Mouse (Mus musculus): Measurements from ENCODE around the gene Pbld2. TPM values are rescaled to one million over a fixed set of nuclear protein-coding genes. Genes with fewer than 3 reads are reported as not detected.
A peak's percentile ranks its signal among the peaks of the same experiment; 100 is the strongest.

Gene Pbld2
- total and polyA plus RNA-seq, 2 experiments from 2014 or later, result 1.2 TPM; not detected in 1

GRCm38 (mm10) chr10:63092616-63093550, 68.8 kb downstream of the Pbld2 start:
- no peaks in the 10 kb centered on the region for H3K9me3 ChIP-seq (ENCODE audit: low read length)
- H3K4me1 ChIP-seq (ENCODE audit: insufficient read depth, low read length), result 0 out of 2 replicates have a peak, but pooled peaks cover 4% of the 10 kb centered on the region
- DNase-seq (ENCODE audit: low spot score) (no peak), ATAC-seq (ENCODE audit: low FRiP score) (no peak)
- H3K27ac ChIP-seq (ENCODE audit: low read depth, low read length), result no peak overlapping the region
- H3K4me3 ChIP-seq (ENCODE audit: low read depth, low read length), result no peak overlapping the region
- no peak for TF ChIP-seq CTCF (IDR thresholded peaks at IDR 0.05)
- H3K9ac ChIP-seq (replicated peaks; ENCODE audit: low read length, poor library complexity, severe bottlenecking), result no peak overlapping the region
- H3K36me3 ChIP-seq (ENCODE audit: insufficient read depth, low read length), result no peaks in the 10 kb centered on the region
- no peak overlapping the region for H3K4me2 ChIP-seq (ENCODE audit: low read depth, low read length, poor library complexity, severe bottlenecking)
- no peaks in the 10 kb centered on the region for H3K27me3 ChIP-seq (ENCODE audit: insufficient read depth, low read length)
- 66% methylated on average over 10 of the region's 10 CpGs for WGBS

GRCm38 (mm10) chr10:63096757-63097156, 72.6 kb downstream of the Pbld2 start:
- Histone ChIP-seq H3K4me3 (ENCODE audit: low read depth, low read length) (no peak overlapping the region), H3K9ac (replicated peaks; ENCODE audit: low read length, poor library complexity, severe bottlenecking) (no peak overlapping the region), H3K4me2 (ENCODE audit: low read depth, low read length, poor library complexity, severe bottlenecking) (no peak overlapping the region), H3K27me3 (ENCODE audit: insufficient read depth, low read length) (no peaks in the 10 kb centered on the region), H3K36me3 (ENCODE audit: insufficient read depth, low read length) (no peaks in the 10 kb centered on the region), H3K27ac (ENCODE audit: low read depth, low read length) (no peak overlapping the region), H3K9me3 (ENCODE audit: low read length) (no peaks in the 10 kb centered on the region), H3K4me1 (ENCODE audit: insufficient read depth, low read length) (0 out of 2 replicates have a peak, but pooled peaks cover 2% of the 10 kb centered on the region)
- TF ChIP-seq CTCF (IDR thresholded peaks at IDR 0.05), result no peak
- 86% methylated on average over 2 of the region's 2 CpGs for WGBS
- DNase-seq (ENCODE audit: low spot score) (no peak), ATAC-seq (ENCODE audit: low FRiP score) (no peak)

GRCm38 (mm10) chr10:63098191-63098590, 74.1 kb downstream of the Pbld2 start:
- Histone ChIP-seq H3K27me3 (ENCODE audit: insufficient read depth, low read length) (no peaks in the 10 kb centered on the region), H3K9me3 (ENCODE audit: low read length) (no peaks in the 10 kb centered on the region), H3K27ac (ENCODE audit: low read depth, low read length) (no peak overlapping the region), H3K36me3 (ENCODE audit: insufficient read depth, low read length) (no peaks in the 10 kb centered on the region), H3K4me3 (ENCODE audit: low read depth, low read length) (no peak overlapping the region), H3K9ac (replicated peaks; ENCODE audit: low read length, poor library complexity, severe bottlenecking) (no peak overlapping the region), H3K4me1 (ENCODE audit: insufficient read depth, low read length) (0 out of 2 replicates have a peak, but pooled peaks cover 2% of the 10 kb centered on the region), H3K4me2 (ENCODE audit: low read depth, low read length, poor library complexity, severe bottlenecking) (no peak overlapping the region)
- no peak for DNase-seq (ENCODE audit: low spot score)
- no peak for ATAC-seq (ENCODE audit: low FRiP score)
- no peak for TF ChIP-seq CTCF (IDR thresholded peaks at IDR 0.05)
- WGBS, result 59% methylated on average over 12 of the region's 12 CpGs

DNA sequence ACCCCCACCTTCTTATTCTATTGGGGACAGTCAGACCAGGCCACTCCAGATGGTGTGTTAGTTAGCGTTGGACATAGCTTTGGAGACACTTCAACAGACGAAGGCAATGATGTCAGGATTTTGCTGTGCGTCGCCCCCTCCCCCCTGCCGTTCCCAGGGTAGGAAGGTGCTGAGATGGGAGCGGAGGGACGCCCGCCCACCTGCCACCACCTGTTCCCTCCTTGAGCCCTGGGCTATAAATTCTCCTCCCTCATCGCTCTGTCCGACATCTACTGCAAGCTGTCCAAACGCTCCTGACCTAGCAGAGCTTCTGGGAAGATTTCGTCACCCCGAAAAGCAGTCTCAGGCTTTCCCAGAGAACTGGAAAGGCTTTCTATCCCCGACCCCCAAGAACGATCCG, 75.4 kb downstream of the Pbld2 start, which contains the start of gene Atoh7:
TSS of gene Atoh7 (plus strand) at position 131 of the 400 bp plus-strand sequence.
- TF ChIP-seq CTCF (IDR thresholded peaks at IDR 0.05), result no peak
- no peaks in the 10 kb centered on the region for H3K27me3 ChIP-seq (ENCODE audit: insufficient read depth, low read length)
- H3K36me3 ChIP-seq (ENCODE audit: insufficient read depth, low read length), result no peaks in the 10 kb centered on the region
- no peak for DNase-seq (ENCODE audit: low spot score)
- peak within 1 kb of the TSS; percentile 69 for H3K4me3 ChIP-seq (ENCODE audit: low read depth, low read length)
- ATAC-seq (ENCODE audit: low FRiP score), result no peak
- H3K9ac ChIP-seq (replicated peaks; ENCODE audit: low read length, poor library complexity, severe bottlenecking), result peak within 1 kb of the TSS; percentile 72
- peak within 1 kb of the TSS; percentile 94 for H3K4me2 ChIP-seq (ENCODE audit: low read depth, low read length, poor library complexity, severe bottlenecking)
- peak within 1 kb of the TSS; percentile 47 for H3K27ac ChIP-seq (ENCODE audit: low read depth, low read length)
- 0 out of 2 replicates have a peak, but pooled peaks cover 2% of the 10 kb centered on the region for H3K4me1 ChIP-seq (ENCODE audit: insufficient read depth, low read length)
- H3K9me3 ChIP-seq (ENCODE audit: low read length), result no peaks in the 10 kb centered on the region
- 6% methylated on average over 16 of the region's 16 CpGs for WGBS

DNA sequence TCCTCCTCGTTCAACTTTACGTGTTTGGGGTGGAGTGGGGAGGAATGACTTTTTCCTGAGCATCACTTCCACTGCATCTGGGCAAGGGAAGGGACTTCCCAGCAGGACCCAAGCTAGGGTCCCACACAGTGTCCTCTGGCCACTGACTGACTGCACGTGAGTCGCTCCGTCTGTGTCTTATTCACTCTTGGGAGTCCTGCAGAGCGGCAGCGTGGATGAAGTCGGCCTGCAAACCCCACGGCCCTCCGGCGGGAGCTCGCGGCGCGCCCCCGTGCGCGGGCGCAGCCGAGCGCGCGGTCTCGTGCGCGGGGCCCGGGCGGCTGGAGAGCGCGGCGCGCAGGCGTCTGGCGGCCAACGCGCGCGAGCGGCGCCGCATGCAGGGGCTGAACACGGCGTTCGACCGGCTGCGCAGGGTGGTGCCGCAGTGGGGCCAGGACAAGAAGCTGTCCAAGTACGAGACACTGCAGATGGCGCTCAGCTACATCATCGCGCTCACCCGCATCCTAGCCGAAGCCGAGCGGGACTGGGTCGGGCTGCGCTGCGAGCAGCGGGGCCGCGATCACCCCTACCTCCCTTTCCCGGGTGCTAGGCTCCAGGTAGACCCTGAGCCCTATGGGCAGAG, 75.9 kb downstream of the Pbld2 start:
- Histone ChIP-seq H3K9me3 (ENCODE audit: low read length) (no peaks in the 10 kb centered on the region), H3K4me1 (ENCODE audit: insufficient read depth, low read length) (0 out of 2 replicates have a peak, but pooled peaks cover 2% of the 10 kb centered on the region), H3K4me3 (ENCODE audit: low read depth, low read length) (peak overlapping the region; percentile 69), H3K4me2 (ENCODE audit: low read depth, low read length, poor library complexity, severe bottlenecking) (peak overlapping the region; percentile 94), H3K36me3 (ENCODE audit: insufficient read depth, low read length) (no peaks in the 10 kb centered on the region), H3K27me3 (ENCODE audit: insufficient read depth, low read length) (no peaks in the 10 kb centered on the region), H3K9ac (replicated peaks; ENCODE audit: low read length, poor library complexity, severe bottlenecking) (peak overlapping the region; percentile 72), H3K27ac (ENCODE audit: low read depth, low read length) (peak overlapping the region; percentile 47)
- DNase-seq (ENCODE audit: low spot score) (peak; percentile 77), ATAC-seq (ENCODE audit: low FRiP score) (peak; percentile 89)
- under 1% methylated on average over 39 of the region's 62 CpGs for WGBS
- TF ChIP-seq CTCF (IDR thresholded peaks at IDR 0.05), result no peak

Measured in midbrain, postnatal 0 days (tissue).